Mouse (Mus musculus) neural tube, embryonic 14.5 days (tissue): ENCODE results near the gene Ap5z1. TPM values are rescaled to one million over a fixed set of nuclear protein-coding genes. Genes with fewer than 3 reads are reported as not detected.

Experiments used
- ATAC-seq: fragments of 200-750 bp; cut with Nextera tagmentation; 2 replicates; pipeline ENCODE4 v1.8.0; 2017; ENCODE audit warnings: low read depth, mild to moderate bottlenecking, moderate TSS enrichment, moderate library complexity
- H3K27ac ChIP-seq: fragments of 300-500 bp; sonication (generic); 2 replicates; pipeline ENCODE4 v1.5.1; 2014; ENCODE audit warnings: low read depth, mild to moderate bottlenecking, control low read depth, low read length, moderate library complexity, mixed read lengths
- H3K27me3 ChIP-seq: fragments of 300-500 bp; sonication (generic); 2 replicates; pipeline ENCODE4 v1.6.1; 2014; ENCODE audit warnings: low read length; ENCODE audit not compliant: control insufficient read depth, insufficient read depth
- H3K36me3 ChIP-seq: fragments of 300-500 bp; sonication (generic); 2 replicates; pipeline ENCODE4 v1.6.1; 2014; ENCODE audit warnings: low read length, mixed read lengths; ENCODE audit not compliant: control insufficient read depth, insufficient read depth
- H3K4me1 ChIP-seq: fragments of 300-500 bp; sonication (generic); 2 replicates; pipeline ENCODE4 v1.6.1; 2014; ENCODE audit warnings: low read length; ENCODE audit not compliant: control insufficient read depth, insufficient read depth
- H3K4me2 ChIP-seq: fragments of 300-500 bp; sonication (generic); 2 replicates; pipeline ENCODE4 v1.6.1; 2014; ENCODE audit warnings: mild to moderate bottlenecking, low read depth, low read length, control low read depth
- H3K4me3 ChIP-seq: fragments of 300-500 bp; sonication (generic); 2 replicates; pipeline ENCODE4 v1.5.1; 2014; ENCODE audit warnings: low read depth, low read length, control low read depth, mixed read lengths
- H3K9ac ChIP-seq: fragments of 300-500 bp; sonication (generic); replicated peaks from 2 replicates; pipeline ENCODE4 v1.6.1; 2014; ENCODE audit warnings: low read depth, mild to moderate bottlenecking, control low read depth, low read length, mixed read lengths
- H3K9me3 ChIP-seq: fragments of 300-500 bp; sonication (generic); 2 replicates; pipeline ENCODE4 v1.6.1; 2016; ENCODE audit warnings: low read length; ENCODE audit not compliant: control insufficient read depth
- WGBS: fragments of 180-500 bp; shearing (Covaris S2); extraction: QIAGEN DNeasy Blood & Tissue Kit; methylation state at CpG from one replicate; pipeline ENCODE4 v1.1.7; 2014; 5-methylcytosine and 5-hydroxymethylcytosine counted together
- polyA plus RNA-seq: library from polyadenylated mRNA; unstranded; fragments of >200 nt; fragmentation: Nextera tagmentation; extraction: Ambion mirVana; gene quantifications from 2 replicates; pipeline ENCODE4 v1.2.1, GENCODE M21; 2014

Ap5z1 gene
- 11.9 and 15.0 TPM in 2 replicates for polyA plus RNA-seq

DNA sequence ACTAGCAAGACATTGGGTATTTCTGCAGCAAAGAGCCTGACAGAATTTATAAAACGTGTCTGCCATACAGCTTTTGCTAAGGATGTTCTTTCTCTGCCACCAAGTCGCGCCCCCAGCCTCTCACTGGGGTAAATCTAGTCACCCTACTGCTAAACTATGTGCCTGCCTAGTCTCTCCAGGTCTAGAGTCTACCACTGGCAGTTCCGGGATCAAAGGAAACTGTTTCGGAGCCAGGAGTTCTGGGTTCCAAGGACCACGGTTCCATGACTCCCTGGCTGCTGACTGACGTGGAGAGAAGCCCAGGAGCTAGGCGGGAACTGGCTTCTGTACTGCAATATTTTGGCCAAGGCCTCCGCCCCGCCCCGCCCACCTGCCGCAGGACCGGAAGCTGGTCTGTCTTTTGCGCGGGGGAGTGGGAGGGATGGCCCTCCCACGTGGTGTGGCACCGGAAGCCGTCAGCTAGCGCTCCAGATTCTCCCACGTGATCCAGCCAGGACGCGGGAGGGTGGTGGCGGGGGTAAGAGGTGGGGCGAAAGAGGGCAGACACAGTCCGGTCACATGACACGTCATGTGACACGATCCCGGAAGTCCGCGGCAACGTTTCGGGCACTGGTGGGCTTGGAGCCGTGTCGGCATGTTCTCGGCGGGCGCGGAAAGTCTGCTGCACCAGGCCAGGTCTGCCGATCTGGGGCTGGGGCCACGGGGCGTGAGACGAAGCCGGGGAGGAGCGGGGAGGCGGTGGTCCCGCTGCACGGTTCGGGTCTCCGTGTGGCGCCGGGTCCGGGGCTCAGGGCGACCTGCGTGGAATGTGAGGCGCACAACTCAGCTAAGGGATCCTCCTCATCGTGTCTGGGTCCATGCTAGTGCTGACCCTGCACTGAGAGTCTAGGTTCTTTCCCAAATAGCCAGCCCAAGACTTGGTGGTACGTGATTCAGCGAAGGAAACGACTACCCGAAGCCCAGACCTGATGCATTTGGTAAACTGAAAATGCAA, at the start of gene Ap5z1:
Ap5z1 (plus strand) TSS at position 484 of the 994 bp plus-strand sequence.
- no peaks in the 10 kb centered on the region for H3K9me3 ChIP-seq
- peak; percentile 83 for ATAC-seq
- 2% methylated on average over 58 of the region's 60 CpGs for WGBS

DNA sequence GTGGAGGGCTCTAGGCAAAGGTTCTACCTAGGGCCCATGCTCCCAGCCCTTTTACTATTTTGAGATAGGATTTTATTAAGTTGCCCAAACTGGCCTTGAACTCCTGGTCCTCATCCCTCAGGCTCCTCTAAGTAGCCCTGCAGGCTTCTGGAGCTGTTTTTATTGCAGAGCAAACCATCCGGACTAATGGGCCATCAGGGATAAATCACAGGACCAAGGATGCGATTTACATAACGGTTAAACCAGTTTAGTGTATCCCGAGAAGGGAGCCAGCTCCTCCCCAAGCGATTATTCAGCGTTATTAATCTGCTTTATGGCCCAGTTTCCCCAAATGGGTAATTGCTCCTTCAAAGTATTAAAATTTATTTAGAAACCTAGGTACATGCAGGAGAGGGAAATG, 48.3 kb upstream of the Ap5z1 start:
- peaks cover 14% of the 10 kb centered on the region for H3K4me1 ChIP-seq
- WGBS: 11% methylated on average over 6 of the region's 6 CpGs
- ATAC-seq: peak; percentile 52; the same call in 1 of the 2 replicates
- H3K27ac ChIP-seq: no peak overlapping the region
- no peaks in the 10 kb centered on the region for H3K36me3 ChIP-seq
- no peak overlapping the region for H3K9ac ChIP-seq
- no peaks in the 10 kb centered on the region for H3K9me3 ChIP-seq
- H3K4me2 ChIP-seq: no peak overlapping the region
- no peaks in the 10 kb centered on the region for H3K27me3 ChIP-seq
- H3K4me3 ChIP-seq: no peak overlapping the region

More for the DNA sequence above, at the start of gene Ap5z1:
- Histone ChIP-seq H3K27me3 (no peaks in the 10 kb centered on the region), H3K4me2 (peak within 1 kb of the TSS; percentile 64), H3K36me3 (peaks cover 7% of the 10 kb centered on the region; the same call in 1 of the 2 replicates), H3K4me1 (peaks cover 7% of the 10 kb centered on the region), H3K9ac (peak within 1 kb of the TSS; percentile 54), H3K4me3 (peak within 1 kb of the TSS; percentile 61), H3K27ac (peak within 1 kb of the TSS; percentile 84)

DNA sequence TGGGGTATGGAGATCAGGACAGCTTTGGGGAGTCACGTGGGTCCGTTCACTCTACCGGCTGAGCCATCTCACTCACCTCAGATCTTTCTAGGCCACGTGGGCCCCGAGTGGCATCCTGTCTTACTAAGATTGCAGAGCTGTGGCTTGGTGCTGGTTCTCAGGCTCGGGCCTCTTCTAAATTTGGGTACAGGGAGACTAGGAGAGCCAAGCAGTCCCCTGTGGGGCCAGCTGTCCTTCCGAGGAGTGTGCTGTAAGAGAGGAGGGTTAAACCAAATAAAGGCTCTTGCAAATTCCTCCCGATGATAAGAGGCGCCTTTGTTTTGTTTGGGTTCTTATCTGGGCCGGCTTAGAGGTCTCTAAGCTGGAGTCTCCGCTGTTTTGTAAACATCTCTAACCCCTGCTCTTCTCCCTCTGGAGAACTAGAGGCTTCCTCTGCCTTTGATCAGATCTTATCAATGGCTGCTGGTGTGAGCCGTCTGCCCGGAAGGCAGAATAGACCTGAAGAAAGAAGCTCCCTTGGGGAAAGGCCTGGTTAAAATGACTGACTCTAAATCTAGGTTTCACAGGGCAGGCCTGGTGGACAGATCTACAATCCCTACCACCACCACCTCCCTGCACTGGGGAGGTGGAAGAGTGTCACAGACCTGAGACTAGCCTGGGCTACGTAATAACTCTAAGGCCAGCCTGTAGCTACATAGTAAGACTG, 47.5 kb upstream of the Ap5z1 start:
- Histone ChIP-seq H3K4me3 (no peak overlapping the region), H3K27ac (0 out of 2 replicates have a peak overlapping the region, but pooled peaks have one; percentile 8), H3K36me3 (no peaks in the 10 kb centered on the region), H3K9ac (no peak overlapping the region), H3K9me3 (no peaks in the 10 kb centered on the region), H3K27me3 (no peaks in the 10 kb centered on the region), H3K4me2 (no peak overlapping the region), H3K4me1 (peaks cover 14% of the 10 kb centered on the region; the same call in 1 of the 2 replicates)
- no peak for ATAC-seq
- 33% methylated on average over 14 of the region's 14 CpGs for whole genome bisulfite sequencing

DNA sequence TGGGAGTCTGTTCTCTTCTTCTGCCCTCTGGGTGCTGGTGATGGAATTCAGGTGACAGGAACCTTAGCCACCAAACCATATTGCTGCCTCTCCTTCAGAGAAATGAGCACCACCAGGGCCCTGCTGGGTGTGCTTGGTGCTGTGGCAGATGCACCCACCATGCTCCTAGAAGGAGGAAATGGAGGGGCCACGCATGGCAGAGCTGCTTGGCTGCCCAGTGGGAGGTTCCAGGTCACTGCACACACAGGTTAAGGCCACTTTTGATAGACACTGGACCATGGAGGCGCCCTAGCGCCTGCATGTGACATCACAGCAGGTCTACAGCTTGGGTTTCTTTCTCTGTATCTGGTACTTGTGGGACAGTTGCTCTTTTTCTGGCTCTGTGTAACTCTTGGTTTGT, 46.6 kb upstream of the Ap5z1 start:
- H3K9ac ChIP-seq: no peak overlapping the region
- H3K4me2 ChIP-seq: no peak overlapping the region
- H3K36me3 ChIP-seq: no peaks in the 10 kb centered on the region
- H3K9me3 ChIP-seq: no peaks in the 10 kb centered on the region
- no peaks in the 10 kb centered on the region for H3K27me3 ChIP-seq
- 80% methylated on average over 3 of the region's 3 CpGs for WGBS
- H3K4me1 ChIP-seq: peaks cover 14% of the 10 kb centered on the region; the same call in 1 of the 2 replicates
- no peak overlapping the region for H3K27ac ChIP-seq
- no peak overlapping the region for H3K4me3 ChIP-seq
- no peak for ATAC-seq

DNA sequence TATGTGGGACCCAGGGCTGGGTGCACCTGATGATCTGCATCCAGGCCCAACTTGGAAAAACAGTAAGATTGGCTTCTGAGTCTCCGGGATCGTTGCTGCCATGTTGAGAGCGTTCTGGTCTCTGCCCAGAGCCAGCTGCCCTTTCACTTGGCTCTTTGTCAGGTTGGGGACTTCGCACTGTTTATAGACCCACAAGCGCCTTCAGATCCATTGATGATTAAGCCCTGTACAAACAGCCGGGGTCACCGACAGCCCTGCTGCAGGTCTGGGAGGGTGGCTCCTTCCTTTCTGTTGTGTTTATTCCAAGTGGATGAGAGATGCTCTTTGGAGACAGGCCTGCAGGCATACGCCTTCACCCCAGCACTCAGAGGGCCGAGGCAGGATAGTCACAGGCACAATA, 45.9 kb upstream of the Ap5z1 start:
- Histone ChIP-seq H3K9ac (no peak overlapping the region), H3K27me3 (no peaks in the 10 kb centered on the region), H3K36me3 (no peaks in the 10 kb centered on the region), H3K27ac (no peak overlapping the region), H3K4me3 (no peak overlapping the region), H3K4me2 (no peak overlapping the region), H3K4me1 (peaks cover 14% of the 10 kb centered on the region; the same call in 1 of the 2 replicates), H3K9me3 (no peaks in the 10 kb centered on the region)
- 80% methylated on average over 9 of the region's 9 CpGs for WGBS
- no peak for ATAC-seq

DNA sequence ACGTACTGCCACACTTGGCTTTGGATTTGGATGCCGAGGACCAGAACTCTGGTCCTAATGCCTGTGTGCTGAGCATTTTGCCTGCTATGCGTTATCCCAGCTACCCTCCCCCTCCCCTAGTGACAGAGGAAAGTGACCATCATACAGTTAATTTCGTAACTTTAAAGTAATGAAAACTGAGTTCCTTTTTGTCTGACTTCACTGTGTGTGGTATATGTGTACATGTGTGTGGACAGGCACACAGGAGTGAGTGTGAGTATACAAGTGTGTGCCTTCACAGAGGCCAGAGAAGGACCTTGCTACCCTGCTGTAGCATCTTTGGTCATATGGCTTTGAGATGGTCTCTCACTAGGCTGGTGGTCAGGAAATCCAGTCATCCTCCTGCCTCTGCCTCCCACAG, 45.3 kb upstream of the Ap5z1 start:
- Histone ChIP-seq H3K27ac (no peak overlapping the region), H3K4me3 (no peak overlapping the region), H3K4me2 (no peak overlapping the region), H3K4me1 (peaks cover 14% of the 10 kb centered on the region; the same call in 1 of the 2 replicates), H3K9me3 (no peaks in the 10 kb centered on the region), H3K27me3 (no peaks in the 10 kb centered on the region), H3K36me3 (no peaks in the 10 kb centered on the region), H3K9ac (no peak overlapping the region)
- WGBS: 94% methylated on average over 4 of the region's 4 CpGs
- no peak for ATAC-seq

DNA sequence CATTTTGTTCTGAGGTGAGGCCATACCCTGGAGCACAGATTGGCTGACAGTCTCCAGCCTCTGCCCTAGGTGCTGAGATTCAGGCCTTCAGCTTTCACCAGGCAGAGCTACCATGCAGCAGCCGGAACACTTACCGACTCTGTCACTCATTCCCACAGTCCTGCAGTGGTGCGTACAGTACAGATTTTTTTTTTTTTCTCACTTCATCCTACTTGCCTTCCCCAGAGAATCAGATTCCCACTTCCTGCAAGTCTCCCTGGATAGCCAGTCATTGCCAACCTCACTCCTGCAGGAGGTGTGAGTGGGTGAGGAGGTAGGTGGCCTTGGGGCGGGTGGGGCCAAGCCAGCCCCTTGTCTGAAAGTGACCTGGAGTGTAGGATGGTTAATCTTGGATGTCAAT, 43.4 kb upstream of the Ap5z1 start:
- Histone ChIP-seq H3K27ac (no peak overlapping the region), H3K4me1 (peaks cover 5% of the 10 kb centered on the region; the same call in 1 of the 2 replicates), H3K36me3 (no peaks in the 10 kb centered on the region)

DNA sequence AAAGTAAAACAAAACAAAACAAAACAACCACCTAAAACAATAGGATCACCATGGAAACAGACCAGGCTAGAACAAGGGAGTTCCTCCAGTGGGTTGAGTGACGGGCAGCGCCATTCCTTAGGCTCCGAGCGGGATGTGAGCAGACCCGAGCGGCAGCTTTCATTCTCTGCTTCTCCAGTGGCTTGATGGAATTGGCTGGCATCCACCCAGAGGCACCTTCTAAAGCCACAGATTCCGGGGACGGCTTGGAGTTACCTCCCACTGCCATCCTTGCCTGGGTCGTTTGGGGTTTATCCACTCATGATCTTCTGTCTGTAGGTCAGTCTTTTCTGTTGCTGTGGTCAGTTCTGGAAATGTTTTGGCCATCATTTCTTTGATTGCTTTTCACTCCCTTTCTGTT, 42.8 kb upstream of the Ap5z1 start:
- Histone ChIP-seq H3K4me3 (no peak overlapping the region), H3K9me3 (no peaks in the 10 kb centered on the region), H3K9ac (no peak overlapping the region), H3K27me3 (no peaks in the 10 kb centered on the region), H3K36me3 (no peaks in the 10 kb centered on the region), H3K4me1 (0 out of 2 replicates have a peak, but pooled peaks cover 3% of the 10 kb centered on the region), H3K4me2 (no peak overlapping the region), H3K27ac (no peak overlapping the region)
- WGBS: 78% methylated on average over 9 of the region's 9 CpGs
- no peak for ATAC-seq

More for the DNA sequence above, 43.4 kb upstream of the Ap5z1 start:
- Histone ChIP-seq H3K4me3 (no peak overlapping the region), H3K27me3 (no peaks in the 10 kb centered on the region), H3K9ac (no peak overlapping the region), H3K9me3 (no peaks in the 10 kb centered on the region), H3K4me2 (no peak overlapping the region)
- no peak for ATAC-seq
- 92% methylated on average over 4 of the region's 4 CpGs for WGBS
